Mouse (Mus musculus) midbrain, postnatal 0 days (tissue): ENCODE results near the gene Rora. TPM values are rescaled to one million over a fixed set of nuclear protein-coding genes. Genes with fewer than 3 reads are reported as not detected.

Experiments
- ATAC-seq: fragments of 200-750 bp; cut with Nextera tagmentation; 2 replicates; pipeline ENCODE4 v1.8.0; 2017; ENCODE audit warnings: moderate number of reproducible peaks, mild to moderate bottlenecking, moderate TSS enrichment, moderate library complexity; ENCODE audit not compliant: low FRiP score
- DNase-seq: peaks from one replicate; pipeline ENCODE4 v3.0.0-alpha.2; 2015; ENCODE audit warnings: low spot score
- H3K27ac ChIP-seq: fragments of 300-500 bp; sonication (generic); 2 replicates; pipeline ENCODE4 v1.5.1; 2014; ENCODE audit warnings: low read depth, mild to moderate bottlenecking, low read length, mixed read lengths
- H3K27me3 ChIP-seq: fragments of 300-500 bp; sonication (generic); 2 replicates; pipeline ENCODE4 v1.6.1; 2014; ENCODE audit warnings: low read length, control low read depth, mixed read lengths; ENCODE audit not compliant: insufficient read depth
- H3K36me3 ChIP-seq: fragments of 300-500 bp; sonication (generic); 2 replicates; pipeline ENCODE4 v1.6.1; 2014; ENCODE audit warnings: low read length, control low read depth, mixed read lengths; ENCODE audit not compliant: insufficient read depth
- H3K4me1 ChIP-seq: fragments of 300-500 bp; sonication (generic); 2 replicates; pipeline ENCODE4 v1.6.1; 2014; ENCODE audit warnings: mild to moderate bottlenecking, control low read depth, antibody characterized with exemption, low read length, mixed read lengths; ENCODE audit not compliant: insufficient read depth
- H3K4me2 ChIP-seq: fragments of 300-500 bp; sonication (generic); 2 replicates; pipeline ENCODE4 v1.6.1; 2014; ENCODE audit warnings: low read depth, mild to moderate bottlenecking, low read length, mixed read lengths; ENCODE audit not compliant: poor library complexity, severe bottlenecking
- H3K4me3 ChIP-seq: fragments of 300-500 bp; sonication (generic); 2 replicates; pipeline ENCODE4 v1.5.1; 2014; ENCODE audit warnings: low read depth, mild to moderate bottlenecking, low read length, moderate library complexity
- H3K9ac ChIP-seq: fragments of 300-500 bp; sonication (generic); replicated peaks from 2 replicates; pipeline ENCODE4 v1.6.1; 2014; ENCODE audit warnings: mild to moderate bottlenecking, low read length, moderate library complexity, mixed read lengths; ENCODE audit not compliant: poor library complexity, severe bottlenecking
- H3K9me3 ChIP-seq: fragments of 300-500 bp; sonication (generic); 2 replicates; pipeline ENCODE4 v1.6.1; 2016; ENCODE audit warnings: low read length, control low read depth
- CTCF ChIP-seq: IDR thresholded peaks from 2 replicates; pipeline ENCODE4 v1.5.1; 2016; ENCODE audit warnings: antibody characterized with exemption, mild to moderate bottlenecking
- WGBS: fragments of 180-500 bp; shearing (Covaris S2); extraction: QIAGEN DNeasy Blood & Tissue Kit; methylation state at CpG from one replicate; pipeline ENCODE4 v1.1.7; 2014; 5-methylcytosine and 5-hydroxymethylcytosine counted together
- polyA plus RNA-seq: library from polyadenylated mRNA; unstranded; fragments of >200 nt; fragmentation: Nextera tagmentation; extraction: Ambion mirVana; gene quantifications from 2 replicates; pipeline ENCODE4 v1.2.1, GENCODE M21; 2015
- total RNA-seq: library from RNA; depleted of rRNA; stranded (reverse); fragments of >200 nt; gene quantifications from 2 replicates; pipeline ENCODE4 v1.2.3, GENCODE M21; 2014

The Rora gene
- total and polyA plus RNA-seq, 2 experiments from 2014 or later: 28.2 to 49.6 TPM

GRCm38 (mm10) chr9:69164653-69165052 is 511.1 kb downstream of the Rora start:
- no peak for TF ChIP-seq CTCF
- H3K27me3 ChIP-seq: no peaks in the 10 kb centered on the region
- ATAC-seq: no peak
- no peak overlapping the region for H3K4me2 ChIP-seq
- DNase-seq: no peak
- no peaks in the 10 kb centered on the region for H3K4me1 ChIP-seq
- WGBS: 63% methylated on average over 7 of the region's 7 CpGs
- H3K4me3 ChIP-seq: no peak overlapping the region
- H3K9ac ChIP-seq: no peak overlapping the region
- H3K9me3 ChIP-seq: no peaks in the 10 kb centered on the region
- no peaks in the 10 kb centered on the region for H3K36me3 ChIP-seq
- no peak overlapping the region for H3K27ac ChIP-seq

GRCm38 (mm10) chr9:69165096-69165836 is 511.7 kb downstream of the Rora start:
- H3K4me3 ChIP-seq: no peak overlapping the region
- H3K9ac ChIP-seq: no peak overlapping the region
- WGBS: 76% methylated on average over 7 of the region's 7 CpGs
- no peak overlapping the region for H3K4me2 ChIP-seq
- no peaks in the 10 kb centered on the region for H3K4me1 ChIP-seq
- TF ChIP-seq CTCF: no peak
- no peaks in the 10 kb centered on the region for H3K9me3 ChIP-seq
- no peak overlapping the region for H3K27ac ChIP-seq
- no peak for ATAC-seq
- no peaks in the 10 kb centered on the region for H3K36me3 ChIP-seq
- no peak for DNase-seq
- no peaks in the 10 kb centered on the region for H3K27me3 ChIP-seq

- ATAC-seq (no peak), DNase-seq (no peak)
- TF ChIP-seq CTCF: no peak
- H3K9me3 ChIP-seq: no peaks in the 10 kb centered on the region
- no peaks in the 10 kb centered on the region for H3K27me3 ChIP-seq
- H3K27ac ChIP-seq: no peak overlapping the region
- no peak overlapping the region for H3K4me3 ChIP-seq
- no peak overlapping the region for H3K4me2 ChIP-seq
- 85% methylated on average over 6 of the region's 6 CpGs for WGBS
- no peaks in the 10 kb centered on the region for H3K4me1 ChIP-seq
- no peaks in the 10 kb centered on the region for H3K36me3 ChIP-seq
- no peak overlapping the region for H3K9ac ChIP-seq
These were observed 520.5 kb downstream of the Rora start for GRCm38 (mm10) chr9:69174061-69174460.

- no peaks in the 10 kb centered on the region for H3K27me3 ChIP-seq
- no peak overlapping the region for H3K4me2 ChIP-seq
- no peaks in the 10 kb centered on the region for H3K36me3 ChIP-seq
- H3K9ac ChIP-seq: no peak overlapping the region
- DNase-seq (no peak), ATAC-seq (no peak)
- H3K9me3 ChIP-seq: no peaks in the 10 kb centered on the region
- 71% methylated on average over 10 of the region's 10 CpGs for WGBS
- no peak for TF ChIP-seq CTCF
- H3K27ac ChIP-seq: no peak overlapping the region
- H3K4me3 ChIP-seq: no peak overlapping the region
- H3K4me1 ChIP-seq: no peaks in the 10 kb centered on the region
These were observed 521.0 kb downstream of the Rora start for GRCm38 (mm10) chr9:69174527-69175116.

GRCm38 (mm10) chr9:69176988-69177387 is 523.4 kb downstream of the Rora start:
- Histone ChIP-seq H3K4me1 (no peaks in the 10 kb centered on the region), H3K9ac (no peak overlapping the region), H3K4me3 (no peak overlapping the region), H3K27me3 (no peaks in the 10 kb centered on the region), H3K36me3 (no peaks in the 10 kb centered on the region), H3K27ac (no peak overlapping the region), H3K4me2 (no peak overlapping the region), H3K9me3 (no peaks in the 10 kb centered on the region)
- ATAC-seq: no peak
- TF ChIP-seq CTCF: no peak
- DNase-seq: no peak
- WGBS: 93% methylated on average over 3 of the region's 3 CpGs

GRCm38 (mm10) chr9:69179224-69179623 is 525.6 kb downstream of the Rora start:
- H3K27ac ChIP-seq: no peak overlapping the region
- no peak overlapping the region for H3K9ac ChIP-seq
- no peak for ATAC-seq
- no peaks in the 10 kb centered on the region for H3K9me3 ChIP-seq
- H3K4me3 ChIP-seq: no peak overlapping the region
- 82% methylated on average over 8 of the region's 8 CpGs for WGBS
- DNase-seq: no peak
- no peaks in the 10 kb centered on the region for H3K36me3 ChIP-seq
- TF ChIP-seq CTCF: no peak
- H3K27me3 ChIP-seq: no peaks in the 10 kb centered on the region
- H3K4me1 ChIP-seq: no peaks in the 10 kb centered on the region
- H3K4me2 ChIP-seq: no peak overlapping the region
